Mouse (Mus musculus) lung, postnatal 25 days (tissue): ENCODE results near the gene Sapcd2.
"Not testable (repeated sequence)": the region's sequence is repeated elsewhere in the genome, so short reads cannot be mapped to it uniquely, and the experiment has no call there.

Experiments
- DNase-seq: peaks from one replicate; pipeline ENCODE4 v3.0.0; 2022; ENCODE audit warnings: low spot score

The Sapcd2 gene

DNA sequence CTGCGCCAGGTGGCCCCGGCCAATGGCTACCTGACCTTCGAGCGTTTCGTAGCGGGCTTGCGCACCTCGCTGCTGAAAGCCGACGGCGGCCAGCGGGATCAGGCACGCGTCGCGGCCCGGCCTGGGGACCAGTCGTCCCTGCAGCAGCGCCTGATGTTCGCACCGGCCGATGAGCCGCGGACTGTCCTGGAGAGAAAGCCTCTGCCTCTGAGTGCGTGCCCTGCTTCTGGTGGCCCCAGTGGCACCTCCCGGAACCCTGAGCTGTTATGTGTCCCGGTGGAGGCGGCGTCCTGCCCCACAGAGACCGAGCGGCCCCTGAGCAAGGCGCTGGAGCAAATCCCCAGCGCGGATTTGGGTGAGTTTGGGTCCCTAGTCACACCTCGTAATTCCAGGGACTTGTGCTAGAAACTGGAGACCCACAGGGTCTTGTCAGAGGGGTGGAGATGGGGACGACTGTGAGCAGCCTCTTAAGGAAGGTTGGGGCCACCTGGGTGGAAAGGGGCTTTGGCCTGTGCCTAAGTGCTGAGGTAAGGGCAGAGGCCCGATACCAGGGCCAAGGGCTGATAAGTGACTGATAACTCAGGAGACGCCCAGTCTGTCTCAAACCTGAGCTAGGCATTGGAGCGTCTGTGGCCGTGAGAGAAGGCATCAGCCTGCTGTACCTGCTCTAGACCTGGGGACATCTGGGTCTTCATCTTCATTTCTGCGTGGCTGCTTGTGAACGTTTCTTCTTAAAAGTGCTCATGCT lies 697 bp downstream of the Sapcd2 start:
- no peak for DNase-seq

GRCm38 (mm10) chr2:25373431-25373830 lies 1.3 kb downstream of the Sapcd2 start:
- DNase-seq = no peak

DNA sequence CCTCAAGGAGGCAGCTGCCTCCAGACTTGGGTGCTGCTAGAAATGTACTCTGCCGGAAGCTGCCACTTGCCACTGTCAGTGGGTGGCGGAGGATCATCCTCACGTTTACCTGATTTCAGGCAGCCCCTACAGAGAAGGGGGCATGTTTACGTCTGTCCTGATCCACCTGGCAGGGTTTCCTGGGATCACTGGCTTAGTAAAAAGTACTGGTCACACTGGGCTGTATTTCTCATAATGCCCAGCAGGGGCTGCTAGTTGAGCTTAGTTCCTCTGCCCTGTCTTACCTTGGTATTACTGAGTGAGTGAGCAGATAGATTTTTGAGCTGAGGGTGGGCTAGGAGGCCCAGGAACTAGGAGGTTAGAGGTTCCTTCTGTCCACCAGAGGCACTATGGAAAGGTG lies 4.5 kb downstream of the Sapcd2 start:
- peak; percentile 46 for DNase-seq

GRCm38 (mm10) chr2:25384492-25384891 lies 12.4 kb downstream of the Sapcd2 start:
- no peak for DNase-seq

DNA sequence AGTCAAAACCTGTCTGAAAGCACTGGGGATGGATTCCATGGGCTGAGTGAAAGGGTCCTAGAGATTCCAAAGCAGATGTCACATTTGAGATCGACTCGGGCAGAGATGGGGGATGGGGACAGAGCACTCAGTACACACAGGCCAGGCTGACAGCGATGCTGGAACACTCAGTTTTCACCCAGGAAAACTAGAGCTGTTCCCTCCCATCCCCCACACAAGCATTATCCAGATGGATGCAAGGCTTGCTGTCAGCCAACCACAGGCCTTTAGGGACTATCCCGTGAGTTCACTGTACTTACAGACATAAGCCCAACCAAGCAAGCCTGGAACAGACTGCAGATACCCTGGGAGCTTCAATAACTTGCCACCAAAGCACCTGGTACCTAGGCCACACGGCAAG lies 19.1 kb downstream of the Sapcd2 start:
- DNase-seq = no peak

GRCm38 (mm10) chr2:25394281-25395221 lies 22.4 kb downstream of the Sapcd2 start:
- no peak for DNase-seq

DNA sequence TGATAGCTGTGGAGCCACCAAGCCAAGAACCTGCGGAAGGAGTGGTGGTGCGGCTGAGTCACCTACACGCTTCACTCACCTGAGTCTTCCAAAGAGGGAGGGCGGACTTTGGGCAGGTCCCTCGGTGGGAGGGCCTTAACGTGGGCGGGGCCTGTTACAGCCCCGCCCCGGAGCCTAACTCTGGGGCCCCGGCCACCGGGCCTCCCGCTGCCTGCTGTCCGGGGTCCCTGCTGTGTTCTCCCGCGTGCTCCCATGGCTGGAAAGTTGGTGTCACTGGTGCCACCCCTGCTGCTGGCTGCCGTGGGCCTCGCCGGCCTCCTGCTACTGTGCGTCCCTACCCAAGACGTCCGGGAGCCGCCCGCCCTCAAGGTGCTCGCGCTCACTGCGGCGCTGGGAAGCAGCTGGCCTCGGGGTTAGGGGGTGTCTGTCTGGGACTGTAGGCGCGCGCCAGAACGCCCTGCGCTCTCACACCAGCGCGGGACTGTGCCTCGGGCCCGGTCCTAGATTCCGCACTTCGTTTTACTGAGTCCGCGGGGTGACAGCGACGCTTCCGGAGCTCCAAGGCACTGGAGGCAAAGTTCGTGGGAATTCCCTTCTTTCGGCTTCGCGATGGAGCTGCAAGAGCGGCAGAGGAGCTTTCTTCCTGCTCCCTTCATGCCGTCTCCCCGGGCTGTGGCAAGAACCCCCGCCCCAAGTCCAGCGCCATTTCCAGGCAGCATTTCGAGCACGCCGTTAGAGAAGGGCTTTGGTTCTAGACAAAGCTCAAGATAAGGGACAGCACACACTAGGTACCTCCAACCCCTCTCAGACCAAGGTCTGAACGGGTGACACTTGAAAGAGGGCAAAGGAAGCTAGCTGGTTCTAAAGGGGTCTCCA lies 23.8 kb downstream of the Sapcd2 start, which contains the start of gene Entpd2:
Gene Entpd2, plus strand, starts transcription at position 154 of the 876 bp plus-strand sequence.
- no peak for DNase-seq

- no peak for DNase-seq
Measured at GRCm38 (mm10) chr2:25396597-25396983, 24.5 kb downstream of the Sapcd2 start.

DNA sequence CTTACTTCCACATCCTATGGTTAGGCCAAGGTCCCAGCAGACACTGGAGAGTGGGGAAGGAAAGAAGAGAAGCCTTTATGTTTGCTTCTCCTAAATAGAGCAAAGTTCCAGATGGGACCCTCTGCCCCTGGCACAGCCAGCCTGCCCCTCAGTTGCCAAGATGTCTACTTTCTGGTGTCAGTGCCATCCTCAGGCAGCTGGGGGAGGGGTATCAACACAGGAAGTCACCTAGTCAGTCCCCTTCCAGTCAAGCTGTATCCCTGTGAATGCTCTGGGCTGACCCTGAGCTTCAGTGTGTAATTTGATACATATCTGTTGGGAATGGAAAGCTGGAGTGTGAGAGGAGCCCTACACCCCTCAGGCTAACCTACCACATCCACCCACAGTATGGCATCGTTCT lies 24.9 kb downstream of the Sapcd2 start:
- no peak for DNase-seq

- DNase-seq = no peak
Measured at GRCm38 (mm10) chr2:25398065-25398464, 25.9 kb downstream of the Sapcd2 start.

- no peak for DNase-seq
Measured at GRCm38 (mm10) chr2:25399051-25399450, 26.9 kb downstream of the Sapcd2 start, which contains the start of gene Npdc1. TSS of gene Npdc1 (plus strand) at chr2:25399351.

DNA sequence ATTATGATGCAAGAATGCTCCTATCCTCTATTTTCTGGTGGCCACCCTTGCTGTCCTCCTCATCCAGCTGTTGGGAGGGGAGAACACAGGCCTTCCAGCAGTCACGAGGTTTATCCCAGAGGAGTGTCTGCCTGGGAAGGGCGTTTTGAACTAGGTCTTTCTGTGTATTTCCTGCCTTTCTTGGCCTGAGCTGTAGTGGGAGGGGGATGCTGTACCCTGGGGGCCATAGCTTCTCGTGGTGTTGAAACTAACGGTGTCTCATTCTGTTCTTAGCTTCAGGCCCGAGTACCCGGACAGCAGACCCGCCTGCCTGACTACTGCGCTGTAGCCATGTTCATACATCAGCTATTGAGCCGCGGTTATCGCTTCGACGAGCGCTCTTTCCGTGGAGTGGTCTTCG lies 28.2 kb downstream of the Sapcd2 start:
- no peak for DNase-seq

DNA sequence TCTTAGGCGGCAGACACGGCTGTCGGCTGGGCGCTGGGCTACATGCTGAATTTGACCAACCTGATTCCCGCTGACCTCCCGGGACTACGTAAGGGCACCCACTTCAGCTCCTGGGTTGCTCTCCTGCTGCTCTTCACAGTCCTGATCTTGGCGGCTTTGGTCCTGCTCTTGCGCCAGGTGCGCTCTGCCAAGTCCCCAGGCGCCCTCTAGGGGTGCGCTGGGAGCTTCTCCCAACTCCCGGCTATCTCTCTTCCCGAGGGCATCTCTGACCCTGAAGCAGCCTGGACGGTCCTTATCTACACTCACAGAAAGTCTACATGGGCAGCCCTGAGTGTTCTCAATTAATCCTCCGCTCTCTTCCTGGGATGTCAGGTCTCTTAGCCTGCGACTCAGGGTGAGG lies 28.6 kb downstream of the Sapcd2 start:
- peak; percentile 65 for DNase-seq

DNA sequence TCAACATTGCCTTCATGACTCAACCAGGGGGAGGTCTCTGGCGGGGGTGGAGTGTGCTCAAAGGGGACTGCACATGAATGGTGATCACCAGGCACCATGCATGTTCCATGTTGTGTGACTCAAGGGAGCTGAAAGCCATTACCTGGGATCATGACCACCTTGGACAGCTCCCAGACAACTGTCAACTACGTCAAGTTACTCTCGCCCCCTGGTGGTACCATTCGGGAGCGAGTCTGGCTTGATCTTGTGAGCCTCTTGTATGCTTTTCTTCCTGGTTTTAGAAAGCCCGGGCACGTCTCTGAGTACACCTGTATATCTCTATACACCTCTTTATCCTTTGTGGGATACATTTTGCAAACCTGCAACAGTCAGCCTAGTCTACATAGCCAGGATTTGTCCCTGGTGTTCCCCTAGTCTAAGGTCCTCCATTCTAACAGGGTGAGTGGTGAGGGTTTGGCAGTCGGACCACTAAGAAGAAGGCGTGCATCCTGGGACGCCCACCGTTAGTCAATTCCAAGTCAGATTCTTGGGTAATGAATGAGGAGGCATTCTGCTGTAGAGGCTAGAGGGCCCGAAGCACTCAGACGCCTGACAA lies 30.4 kb downstream of the Sapcd2 start:
- DNase-seq = peak; percentile 76

- peak; percentile 71 for DNase-seq
Measured at GRCm38 (mm10) chr2:25402972-25403601, 31.0 kb downstream of the Sapcd2 start.

DNA sequence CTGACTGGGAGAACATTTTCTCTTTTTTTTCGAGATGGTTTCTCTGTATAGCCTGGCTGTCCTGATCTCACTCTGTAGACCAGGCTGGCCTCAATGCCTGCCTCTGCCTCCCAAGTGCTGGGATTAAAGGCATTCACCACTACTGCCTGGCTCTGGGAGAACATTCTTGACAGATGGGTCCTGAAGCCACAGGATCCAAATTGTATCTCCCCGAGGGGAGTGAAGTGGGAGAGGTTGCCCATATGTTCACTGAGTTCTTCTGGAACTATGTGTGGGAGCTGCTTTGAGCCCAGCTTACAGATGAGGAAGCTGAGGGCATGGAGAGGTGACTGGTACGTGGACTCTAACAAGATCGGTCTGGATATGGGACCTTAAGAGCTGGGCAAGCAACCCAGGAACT lies 31.9 kb downstream of the Sapcd2 start:
- DNase-seq = no peak

DNA sequence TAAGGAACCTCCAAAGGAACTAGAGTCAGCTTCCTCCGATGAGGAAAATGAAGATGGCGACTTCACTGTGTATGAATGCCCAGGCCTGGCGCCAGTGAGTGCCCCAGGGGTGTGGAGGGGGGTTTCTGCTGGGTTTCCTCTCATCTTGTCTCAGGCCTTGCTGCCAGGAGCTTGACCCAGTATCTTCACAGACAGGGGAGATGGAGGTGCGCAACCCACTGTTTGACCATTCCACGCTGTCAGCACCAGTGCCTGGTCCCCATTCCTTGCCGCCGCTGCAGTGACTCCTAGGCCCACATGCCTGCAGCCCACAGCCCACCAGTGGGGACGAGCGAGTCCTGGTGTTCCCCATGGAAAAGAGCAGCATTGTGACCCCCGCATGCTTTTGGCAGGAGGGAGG lies 36.8 kb downstream of the Sapcd2 start:
- no peak for DNase-seq

GRCm38 (mm10) chr2:25413436-25413835 lies 41.3 kb downstream of the Sapcd2 start:
- DNase-seq = not testable (repeated sequence)

GRCm38 (mm10) chr2:25417426-25417825 lies 45.3 kb downstream of the Sapcd2 start:
- no peak for DNase-seq

- DNase-seq = peak; percentile 26
Measured at GRCm38 (mm10) chr2:25421896-25422295, 49.8 kb downstream of the Sapcd2 start.
